Mouse (Mus musculus) Patski (cell line): ENCODE measurements around the gene Wnt4. TPM values are rescaled to one million over a fixed set of nuclear protein-coding genes. Genes with fewer than 3 reads are reported as not detected.

Source experiments
- ATAC-seq: fragments of 100-300 bp; one replicate; pipeline ENCODE4 v1.8.0; 2021
- CTCF ChIA-PET: fragments of 350-600 bp; sonication (Branson Sonifier 250); formaldehyde crosslinking; loops from one replicate; lab custom pipeline; 2022; ENCODE audit warnings: inconsistent platforms; lab: Charles Lee
- POLR2A ChIA-PET: fragments of 350-600 bp; sonication (Branson Sonifier 250); formaldehyde crosslinking; loops from one replicate; lab custom pipeline; 2022; ENCODE audit warnings: antibody characterized with exemption, inconsistent platforms; lab: Charles Lee
- DNase-seq: peaks from one replicate; pipeline ENCODE4 v3.0.0-alpha.2; 2011; ENCODE audit warnings: low read depth, low spot score
- H3K27me3 ChIP-seq: fragments of 371-371 bp; one replicate; pipeline ENCODE4 v1.5.1; 2021
- CTCF ChIP-seq: fragments of 100-300 bp; IDR thresholded peaks from one replicate; pipeline ENCODE4 v1.5.1; 2021
- in situ Hi-C: fragments of 300-500 bp; cut with MboI; formaldehyde crosslinking; loops from 3 replicates; pipeline ENCODE4 v1.11.1; 2018; ENCODE audit warnings: low pct_unique_long_range_greater_than_20kb, mixed read lengths
- polyA plus RNA-seq: library from polyadenylated mRNA; unstranded; gene quantifications from one replicate; pipeline ENCODE4 v1.2.3, GENCODE M21; 2021

Gene Wnt4
- polyA plus RNA-seq, 1 experiment from 2014 or later = 5.3 TPM

GRCm38 (mm10) chr4:137254206-137254976 is 22.9 kb upstream of the Wnt4 start:
- ATAC-seq = no peak
- no peaks in the 10 kb centered on the region for H3K27me3 ChIP-seq
- CTCF ChIA-PET = interaction anchor here (1.0 kb wide), 1 partner anchor 14 kb away, joined by 3 read pairs; no protein-coding TSS in a partner anchor
- in situ Hi-C loops = no loop called here
- no peak for TF ChIP-seq CTCF
- DNase-seq = no peak
- POLR2A ChIA-PET = no interaction called here

DNA sequence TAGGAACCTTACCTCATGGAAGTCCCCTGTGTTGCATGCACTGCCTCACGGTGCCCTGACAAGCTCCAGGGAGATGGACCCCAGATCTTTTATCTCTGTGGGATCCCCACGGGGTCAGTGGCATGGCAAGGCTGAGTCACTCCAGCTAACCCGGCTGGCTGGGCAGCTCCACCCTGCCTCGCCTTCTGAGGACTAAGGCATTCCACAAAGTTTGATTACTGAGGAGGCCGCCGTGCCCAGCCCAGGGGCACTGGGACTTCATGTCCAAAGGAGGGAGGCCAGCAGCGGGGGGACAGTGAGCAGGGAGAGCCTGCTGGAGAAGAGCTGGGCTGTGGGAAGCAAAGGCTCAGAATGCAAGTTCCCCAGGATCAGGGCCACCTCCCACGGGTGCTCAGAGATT is 21.7 kb upstream of the Wnt4 start:
- DNase-seq = no peak
- ChIA-PET CTCF (no interaction called here), POLR2A (no interaction called here)
- ATAC-seq = no peak
- in situ Hi-C loops = no loop called here
- no peaks in the 10 kb centered on the region for H3K27me3 ChIP-seq
- TF ChIP-seq CTCF = no peak

DNA sequence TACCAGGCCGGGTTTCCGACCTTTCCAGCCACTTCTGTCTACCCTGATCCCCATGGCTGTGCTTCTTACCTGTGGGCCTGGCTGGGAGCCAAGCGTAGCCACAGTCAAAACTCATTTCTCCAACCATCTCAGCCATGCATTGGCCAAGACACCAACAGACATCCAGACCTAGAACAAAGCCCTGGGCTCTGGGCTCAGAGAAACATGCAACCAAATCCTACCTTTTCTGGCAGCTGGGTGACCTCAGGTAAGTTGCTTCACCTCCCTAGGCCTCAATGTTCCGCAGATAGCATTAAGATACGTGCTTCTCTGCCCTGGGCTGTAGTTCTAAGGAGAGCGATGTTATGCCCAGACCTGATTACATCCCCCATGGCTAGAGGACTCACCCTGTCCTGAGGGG is 15.5 kb upstream of the Wnt4 start:
- no peak for TF ChIP-seq CTCF
- POLR2A ChIA-PET = no interaction called here
- DNase-seq (no peak), ATAC-seq (no peak)
- CTCF ChIA-PET = no interaction called here
- no peaks in the 10 kb centered on the region for H3K27me3 ChIP-seq
- in situ Hi-C loops = no loop called here

- POLR2A ChIA-PET = no interaction called here
- ATAC-seq = no peak
- CTCF ChIA-PET = no interaction called here
- TF ChIP-seq CTCF = no peak
- in situ Hi-C loops = no loop called here
- no peak for DNase-seq
- no peaks in the 10 kb centered on the region for H3K27me3 ChIP-seq
These were observed 13.2 kb upstream of the Wnt4 start for GRCm38 (mm10) chr4:137264066-137264465.

GRCm38 (mm10) chr4:137265116-137265515 is 12.2 kb upstream of the Wnt4 start:
- no peak for TF ChIP-seq CTCF
- ATAC-seq (no peak), DNase-seq (no peak)
- POLR2A ChIA-PET = no interaction called here
- CTCF ChIA-PET = no interaction called here
- no peaks in the 10 kb centered on the region for H3K27me3 ChIP-seq
- in situ Hi-C loops = no loop called here

- DNase-seq (no peak), ATAC-seq (no peak)
- no peak for TF ChIP-seq CTCF
- CTCF ChIA-PET = no interaction called here
- POLR2A ChIA-PET = no interaction called here
- no peaks in the 10 kb centered on the region for H3K27me3 ChIP-seq
- in situ Hi-C loops = no loop called here
These were observed 8.7 kb upstream of the Wnt4 start for GRCm38 (mm10) chr4:137268541-137268940.

DNA sequence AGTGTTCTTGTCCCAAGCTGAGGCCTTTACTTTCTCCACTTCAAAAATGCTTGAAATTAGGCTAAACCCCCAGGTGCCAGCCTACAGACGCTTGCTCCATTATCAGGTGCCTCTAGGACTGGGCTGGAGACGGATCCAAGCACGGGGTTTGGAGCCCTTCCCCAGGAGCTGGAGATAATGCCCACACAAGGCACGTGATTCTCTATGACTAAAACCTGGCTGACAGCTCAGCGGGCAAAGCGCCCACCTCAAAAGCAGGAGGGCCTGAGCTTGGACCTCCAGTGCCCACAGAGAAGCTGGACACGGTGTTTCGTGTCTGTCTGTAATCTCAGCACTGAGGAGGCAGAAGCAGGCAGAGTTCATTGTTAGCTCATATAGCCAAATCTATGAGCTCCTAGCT is 5.4 kb upstream of the Wnt4 start:
- CTCF ChIA-PET = no interaction called here
- in situ Hi-C loops = no loop called here
- no peak for DNase-seq
- POLR2A ChIA-PET = interaction anchor here (0.6 kb wide), 1 partner anchor 615 kb away, joined by 3 read pairs; no protein-coding TSS in a partner anchor
- ATAC-seq = no peak
- no peaks in the 10 kb centered on the region for H3K27me3 ChIP-seq
- no peak for TF ChIP-seq CTCF

DNA sequence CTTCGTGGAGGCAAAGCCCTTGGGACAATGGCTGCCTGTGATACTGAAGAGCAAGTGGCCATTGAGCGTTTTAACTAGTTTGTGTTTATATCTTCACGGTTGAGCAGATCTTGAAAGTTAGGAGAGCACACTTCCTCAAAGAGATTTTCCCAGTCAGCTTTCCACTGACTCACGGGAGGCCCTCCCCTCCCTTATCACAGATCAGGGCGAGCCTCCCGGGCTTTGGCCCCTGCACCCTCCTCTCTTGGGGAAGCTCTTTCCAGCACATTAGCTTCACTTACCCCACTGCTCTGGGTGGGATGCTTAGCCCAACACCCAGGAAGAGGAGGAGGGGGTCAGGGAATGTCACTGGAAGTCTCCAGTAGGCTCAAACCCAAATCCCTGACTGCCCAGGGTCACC is 3.0 kb upstream of the Wnt4 start:
- DNase-seq = no peak
- TF ChIP-seq CTCF = no peak
- ChIA-PET CTCF (interaction anchor here (0.9 to 1.4 kb wide), 2 partner anchors 33 to 34 kb away, joined by 3 read pairs; no protein-coding TSS in a partner anchor), POLR2A (interaction anchor here (0.6 kb wide), 1 partner anchor 156 kb away, joined by 3 read pairs; no protein-coding TSS in a partner anchor)
- in situ Hi-C loops = no loop called here
- no peak for ATAC-seq
- no peaks in the 10 kb centered on the region for H3K27me3 ChIP-seq

DNA sequence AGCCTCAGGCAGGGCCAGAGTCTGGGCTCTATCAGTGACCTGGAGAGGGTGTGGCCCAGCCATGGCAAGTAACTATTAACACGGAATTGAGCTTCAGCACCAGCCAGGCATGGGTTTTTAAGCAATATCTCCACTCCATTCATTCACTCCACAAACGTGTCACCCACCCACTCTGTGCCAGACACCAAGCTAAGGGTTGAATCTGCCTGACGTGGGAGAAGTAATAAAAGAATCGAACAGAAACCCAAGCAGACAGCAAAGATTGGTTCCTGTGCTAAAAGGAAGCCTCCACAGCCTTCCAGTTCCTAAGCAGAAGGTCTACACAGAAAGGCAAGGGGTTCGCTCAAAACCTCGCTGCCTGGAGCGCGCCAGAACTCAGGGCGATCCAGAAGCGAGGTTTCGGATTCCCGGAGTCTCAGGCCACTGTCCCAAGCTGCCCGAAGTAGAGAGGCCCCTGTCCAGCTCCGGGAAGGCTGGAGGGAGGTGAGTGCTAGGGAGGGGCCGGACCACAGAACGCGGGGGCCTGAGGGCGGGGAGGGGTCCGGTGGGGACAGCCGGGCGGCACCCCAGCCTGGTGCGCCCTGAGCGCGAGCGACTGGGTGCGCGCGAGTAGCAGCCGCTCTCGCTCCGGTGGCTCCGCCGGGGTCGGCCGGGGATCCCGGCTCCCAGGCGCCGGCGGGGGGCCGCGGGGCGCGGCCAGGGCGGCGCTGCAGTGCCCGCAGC is 685 bp upstream of the Wnt4 start:
- ChIA-PET CTCF (interaction anchor here (0.6 kb wide), 1 partner anchor 202 kb away, joined by 3 read pairs; no protein-coding TSS in a partner anchor), POLR2A (no interaction called here)
- TF ChIP-seq CTCF = no peak
- no peak for ATAC-seq
- in situ Hi-C loops = no loop called here
- H3K27me3 ChIP-seq = no peaks in the 10 kb centered on the region
- no peak for DNase-seq

- CTCF ChIA-PET = interaction anchor here (0.6 to 1.2 kb wide), 2 partner anchors 9 to 201 kb away, joined by 3 read pairs; no protein-coding TSS in a partner anchor
- in situ Hi-C loops = no loop called here
- H3K27me3 ChIP-seq = no peaks in the 10 kb centered on the region
- POLR2A ChIA-PET = no interaction called here
- ATAC-seq (no peak), DNase-seq (no peak)
- TF ChIP-seq CTCF = no peak
These were observed 383 bp downstream of the Wnt4 start for GRCm38 (mm10) chr4:137277600-137278143.
